20 mouse cellular contexts compared by ENCODE assay signal in genomic region chr15:90597715-90598497, GRCm38 (mm10).
A peak's percentile ranks its signal among the peaks of the same experiment; 100 is the strongest.
DNase-seq lines count a peak whose midpoint lies in the region; ATAC-seq and TF ChIP-seq lines count a peak whose summit lies in the region.
"Had no signal": no experiment of that assay in that cellular context is flagged by ENCODE, and none has a peak within 500 bp of the region (broad histone marks: within the 10 kb centered on the region; RNA-seq: fewer than 3 reads in every experiment).

No protein-coding gene starts in this region.

- H3K36me3 ChIP-seq in embryonic facial prominence, embryonic 14.5 days (ENCODE audit: control insufficient read depth, insufficient read depth, low read length) = no peaks in the 10 kb centered on the region
- H3K36me3 ChIP-seq in embryonic facial prominence, embryonic 10.5 days (replicated peaks) = no peaks in the 10 kb centered on the region
- no peaks in the 10 kb centered on the region for H3K36me3 ChIP-seq in hindbrain, postnatal 0 days (ENCODE audit: insufficient read depth, low read length)
- no peaks in the 10 kb centered on the region for H3K36me3 ChIP-seq in hindbrain, embryonic 12.5 days
- H3K36me3 ChIP-seq: heart, embryonic 15.5 days had no signal

- no peaks in the 10 kb centered on the region for H3K4me1 ChIP-seq in embryonic facial prominence, embryonic 14.5 days (ENCODE audit: control insufficient read depth, insufficient read depth, low read length)
- 0 out of 2 replicates have a peak, but pooled peaks cover 3% of the 10 kb centered on the region for H3K4me1 ChIP-seq in embryonic facial prominence, embryonic 10.5 days
- H3K4me1 ChIP-seq in hindbrain, postnatal 0 days (ENCODE audit: insufficient read depth, low read length) = no peaks in the 10 kb centered on the region
- H3K4me1 ChIP-seq in hindbrain, embryonic 12.5 days = no peaks in the 10 kb centered on the region
- H3K4me1 ChIP-seq: heart, embryonic 15.5 days had no signal

- no peak for ATAC-seq in embryonic facial prominence, embryonic 14.5 days (ENCODE audit: low read depth)
- ATAC-seq in hindbrain, postnatal 0 days = no peak
- ATAC-seq in hindbrain, embryonic 12.5 days (ENCODE audit: low FRiP score) = no peak
- ATAC-seq: intestine, embryonic 16.5 days; Patski had no signal

- H3K4me2 ChIP-seq in embryonic facial prominence, embryonic 14.5 days (ENCODE audit: low read depth, low read length) = no peak overlapping the region
- H3K4me2 ChIP-seq in hindbrain, postnatal 0 days (ENCODE audit: low read depth, low read length) = no peak overlapping the region
- H3K4me2 ChIP-seq in hindbrain, embryonic 12.5 days (replicated peaks) = no peak overlapping the region
- H3K4me2 ChIP-seq: heart, embryonic 11.5 days; heart, embryonic 15.5 days; hindbrain, embryonic 14.5 days had no signal

- no peak overlapping the region for H3K27ac ChIP-seq in embryonic facial prominence, embryonic 14.5 days (replicated peaks; ENCODE audit: low read depth, low read length)
- H3K27ac ChIP-seq in embryonic facial prominence, embryonic 10.5 days (replicated peaks) = no peak overlapping the region
- H3K27ac ChIP-seq in hindbrain, postnatal 0 days = no peak overlapping the region
- no peak overlapping the region for H3K27ac ChIP-seq in hindbrain, embryonic 12.5 days
- H3K27ac ChIP-seq: heart, adult 2 months; heart, embryonic 15.5 days; hindbrain, embryonic 14.5 days had no signal

- DNase-seq in embryonic facial prominence, embryonic 14.5 days (ENCODE audit: low spot score) = peak; percentile 9
- DNase-seq in embryonic facial prominence, embryonic 10.5 days (ENCODE audit: low spot score) = no peak
- DNase-seq in hindbrain, postnatal 0 days (ENCODE audit: low spot score) = peak; percentile 23
- DNase-seq in brain, embryonic 14.5 days (ENCODE audit: low read depth) = peak; percentile 82
- no peak for DNase-seq in kidney, postnatal 10 days
- no peak for DNase-seq in yolk sac, embryonic 10.5 days (ENCODE audit: low spot score)
- DNase-seq: adrenal gland, adult 2 months; adrenal gland, postnatal 25 days; B cell, adult 2 months; cerebellum, adult 2 months; cerebellum, postnatal 10 days; heart, adult 2 months; heart, postnatal 14 days; kidney, adult 2 months had no signal

- no peak for TF ChIP-seq POLR2A in brain, embryonic 14.5 days (IDR thresholded peaks at IDR 0.05; ENCODE audit: borderline replicate concordance, extremely low read depth, insufficient read depth, insufficient read length, poor library complexity, severe bottlenecking)

- H3K4me3 ChIP-seq in embryonic facial prominence, embryonic 14.5 days (ENCODE audit: low read depth, low read length) = no peak overlapping the region
- H3K4me3 ChIP-seq in embryonic facial prominence, embryonic 10.5 days = no peak overlapping the region
- H3K4me3 ChIP-seq in hindbrain, postnatal 0 days (ENCODE audit: low read length) = no peak overlapping the region
- H3K4me3 ChIP-seq in hindbrain, embryonic 12.5 days = no peak overlapping the region
- H3K4me3 ChIP-seq: heart, adult 2 months; heart, embryonic 15.5 days had no signal

- no peak overlapping the region for H3K9ac ChIP-seq in embryonic facial prominence, embryonic 14.5 days (ENCODE audit: low read depth, low read length)
- H3K9ac ChIP-seq in hindbrain, postnatal 0 days (replicated peaks; ENCODE audit: low read length) = no peak overlapping the region
- no peak overlapping the region for H3K9ac ChIP-seq in hindbrain, embryonic 12.5 days
- H3K9ac ChIP-seq: heart, embryonic 15.5 days; hindbrain, embryonic 14.5 days had no signal

- TF ChIP-seq CTCF in hindbrain, postnatal 0 days (IDR thresholded peaks at IDR 0.05; ENCODE audit: low read depth) = peak; percentile 4; the same call in 1 of the 2 replicates
- TF ChIP-seq CTCF in brain, embryonic 14.5 days (IDR thresholded peaks at IDR 0.05; ENCODE audit: borderline replicate concordance, extremely low read depth, insufficient read depth, insufficient read length) = no peak

- no peaks in the 10 kb centered on the region for H3K27me3 ChIP-seq in embryonic facial prominence, embryonic 14.5 days (replicated peaks; ENCODE audit: control insufficient read depth, insufficient read depth, low read length)
- H3K27me3 ChIP-seq in embryonic facial prominence, embryonic 10.5 days (replicated peaks; ENCODE audit: low read depth, poor library complexity, severe bottlenecking) = no peaks in the 10 kb centered on the region
- no peaks in the 10 kb centered on the region for H3K27me3 ChIP-seq in hindbrain, postnatal 0 days (ENCODE audit: insufficient read depth, low read length)
- no peaks in the 10 kb centered on the region for H3K27me3 ChIP-seq in hindbrain, embryonic 12.5 days
- H3K27me3 ChIP-seq: heart, embryonic 15.5 days; Patski had no signal

- H3K9me3 ChIP-seq in embryonic facial prominence, embryonic 14.5 days (ENCODE audit: control insufficient read depth, low read length) = no peaks in the 10 kb centered on the region
- no peaks in the 10 kb centered on the region for H3K9me3 ChIP-seq in embryonic facial prominence, embryonic 10.5 days
- H3K9me3 ChIP-seq in hindbrain, postnatal 0 days (ENCODE audit: low read length) = no peaks in the 10 kb centered on the region
- no peaks in the 10 kb centered on the region for H3K9me3 ChIP-seq in hindbrain, embryonic 12.5 days (replicated peaks)
- H3K9me3 ChIP-seq: heart, embryonic 15.5 days had no signal

- 61% methylated on average over 6 of the region's 6 CpGs for WGBS in embryonic facial prominence, embryonic 14.5 days
- 75% methylated on average over 6 of the region's 6 CpGs for WGBS in embryonic facial prominence, embryonic 10.5 days
- 50% methylated on average over 6 of the region's 6 CpGs for WGBS in hindbrain, postnatal 0 days
- 68% methylated on average over 6 of the region's 6 CpGs for WGBS in hindbrain, embryonic 12.5 days

Comparison
In these comparisons a context has a peak if more than half of its experiments do, and no peak if none do; other contexts are left out.
1. DNase-seq: peak in embryonic facial prominence, embryonic 14.5 days (single experiment), hindbrain, postnatal 0 days (single experiment) and brain, embryonic 14.5 days (single experiment); none in embryonic facial prominence, embryonic 10.5 days (single experiment), kidney, postnatal 10 days (single experiment) and yolk sac, embryonic 10.5 days (single experiment).